Mouse (Mus musculus) macrophage (primary cell): ENCODE measurements around the gene Ubxn11. TPM values are rescaled to one million over a fixed set of nuclear protein-coding genes. Genes with fewer than 3 reads are reported as not detected.

Source experiments
- H3K27ac ChIP-seq: fragments of 350-480 bp; formaldehyde crosslinking; 2 replicates; pipeline ENCODE4 v1.9.0; 2021
- H3K36me3 ChIP-seq: fragments of 350-480 bp; formaldehyde crosslinking; 2 replicates; pipeline ENCODE4 v1.9.0; 2021; ENCODE audit errors: inconsistent target
- H3K4me3 ChIP-seq: fragments of 350-480 bp; formaldehyde crosslinking; 2 replicates; pipeline ENCODE4 v1.9.0; 2021; ENCODE audit errors: inconsistent target
- H3K79me2 ChIP-seq: fragments of 350-480 bp; formaldehyde crosslinking; 2 replicates; pipeline ENCODE4 v1.9.0; 2021; ENCODE audit errors: inconsistent target
- WGBS: methylation state at CpG from one replicate; pipeline ENCODE4 v1.1.7; 2026; ENCODE audit warnings: inconsistent platforms; ENCODE audit not compliant: missing documents; 5-methylcytosine and 5-hydroxymethylcytosine counted together
- polyA plus RNA-seq: library from polyadenylated mRNA; stranded (reverse); fragments of 250-400 nt; gene quantifications from 3 replicates; pipeline ENCODE4 v1.2.4, GENCODE M21; 2018; ENCODE audit warnings: inconsistent platforms

The Ubxn11 gene
- polyA plus RNA-seq, 1 experiment from 2014 or later: 1.0 TPM

DNA sequence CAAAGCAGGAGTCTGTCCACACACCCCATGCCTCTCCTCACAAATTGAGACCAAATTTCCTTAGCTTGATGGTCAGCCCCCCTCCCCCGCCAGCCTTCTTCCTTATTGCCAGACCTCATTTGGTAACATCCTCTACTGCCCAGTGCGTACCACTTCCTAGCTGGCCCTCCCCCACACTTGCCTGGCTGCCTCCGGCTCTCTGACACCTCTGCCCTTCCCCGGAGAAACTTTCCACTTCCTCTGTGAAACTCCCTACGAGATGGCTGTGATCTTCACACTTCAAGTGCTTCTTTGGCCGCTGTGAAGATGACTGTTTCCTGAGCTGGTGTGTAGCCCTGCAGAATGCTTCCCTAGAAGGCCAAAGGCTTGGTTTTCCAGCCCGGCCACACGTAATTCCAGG lies 3.7 kb upstream of the Ubxn11 start:
- H3K4me3 ChIP-seq: no peak overlapping the region
- H3K27ac ChIP-seq: peak overlapping the region; percentile 95
- H3K79me2 ChIP-seq: peaks cover 13% of the 10 kb centered on the region
- 5% methylated on average over 8 of the region's 8 CpGs for WGBS
- H3K36me3 ChIP-seq: no peaks in the 10 kb centered on the region; the same call in 1 of the 2 replicates

- WGBS: 96% methylated on average over 4 of the region's 4 CpGs
- no peak overlapping the region for H3K27ac ChIP-seq
- H3K79me2 ChIP-seq: no peaks in the 10 kb centered on the region
- no peaks in the 10 kb centered on the region for H3K36me3 ChIP-seq
- no peak overlapping the region for H3K4me3 ChIP-seq
Measured at GRCm38 (mm10) chr4:134100245-134100644, 2.1 kb upstream of the Ubxn11 start.

- WGBS: 13% methylated on average over 21 of the region's 21 CpGs
- Histone ChIP-seq H3K4me3 (peak overlapping the region; percentile 41), H3K27ac (no peak overlapping the region), H3K79me2 (no peaks in the 10 kb centered on the region), H3K36me3 (no peaks in the 10 kb centered on the region)
Measured at GRCm38 (mm10) chr4:134102742-134103119, 361 bp downstream of the Ubxn11 start.

DNA sequence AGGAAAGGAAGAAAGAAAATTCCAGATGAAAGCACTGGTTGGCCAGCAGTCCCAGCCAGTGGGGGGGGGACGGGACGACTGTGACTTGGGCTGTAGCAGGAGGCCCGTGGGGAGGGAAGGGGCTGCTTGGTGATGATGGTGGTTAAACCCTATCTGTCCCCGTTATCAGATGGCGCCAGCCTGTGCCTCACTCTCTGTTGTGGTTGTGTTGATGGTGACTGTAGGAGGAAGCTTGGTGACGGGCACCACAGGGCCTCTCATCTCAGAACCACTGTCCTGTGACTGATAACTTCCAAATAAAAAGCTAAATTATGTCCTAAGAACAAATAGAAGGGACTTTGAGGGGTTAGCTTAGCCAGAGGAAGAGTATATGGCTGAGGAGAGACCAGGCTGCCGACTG lies 3.7 kb downstream of the Ubxn11 start:
- H3K79me2 ChIP-seq: no peaks in the 10 kb centered on the region
- no peak overlapping the region for H3K27ac ChIP-seq
- H3K36me3 ChIP-seq: no peaks in the 10 kb centered on the region
- no peak overlapping the region for H3K4me3 ChIP-seq
- WGBS: 45% methylated on average over 7 of the region's 7 CpGs

- Histone ChIP-seq H3K79me2 (no peaks in the 10 kb centered on the region), H3K4me3 (no peak overlapping the region), H3K27ac (no peak overlapping the region), H3K36me3 (no peaks in the 10 kb centered on the region)
- WGBS: 70% methylated on average over 7 of the region's 7 CpGs
Measured at GRCm38 (mm10) chr4:134107730-134108129, 5.4 kb downstream of the Ubxn11 start.

DNA sequence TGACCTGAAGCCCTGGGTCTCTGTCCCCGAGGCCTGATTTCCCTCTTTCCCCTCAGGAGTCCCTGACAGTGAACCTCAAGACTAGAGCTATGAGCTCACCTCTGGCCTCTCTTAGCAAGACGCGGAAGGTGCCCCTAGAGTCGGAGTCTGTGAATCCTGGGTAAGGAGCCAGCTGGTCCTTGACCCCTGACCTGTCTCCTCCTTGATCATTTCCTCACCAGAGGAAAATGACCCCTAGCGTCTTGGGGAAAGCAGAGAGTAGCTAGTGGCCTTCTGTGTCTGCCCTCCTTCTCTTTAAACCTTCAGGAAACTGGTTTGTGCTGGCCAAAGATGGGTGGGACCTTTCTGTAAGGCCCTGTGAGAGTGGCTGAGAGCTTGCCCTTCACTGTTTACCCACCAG lies 5.8 kb downstream of the Ubxn11 start:
- no peak overlapping the region for H3K27ac ChIP-seq
- H3K79me2 ChIP-seq: no peaks in the 10 kb centered on the region
- no peaks in the 10 kb centered on the region for H3K36me3 ChIP-seq
- WGBS: 80% methylated on average over 5 of the region's 5 CpGs
- no peak overlapping the region for H3K4me3 ChIP-seq

- Histone ChIP-seq H3K36me3 (no peaks in the 10 kb centered on the region), H3K79me2 (no peaks in the 10 kb centered on the region), H3K4me3 (no peak overlapping the region), H3K27ac (no peak overlapping the region)
- WGBS: 46% methylated on average over 3 of the region's 3 CpGs
Measured at GRCm38 (mm10) chr4:134110653-134111052, 8.3 kb downstream of the Ubxn11 start.

- H3K79me2 ChIP-seq: no peaks in the 10 kb centered on the region
- H3K27ac ChIP-seq: no peak overlapping the region
- H3K36me3 ChIP-seq: no peaks in the 10 kb centered on the region
- H3K4me3 ChIP-seq: no peak overlapping the region
- 95% methylated on average over 5 of the region's 6 CpGs for WGBS
Measured at GRCm38 (mm10) chr4:134112403-134112802, 10.0 kb downstream of the Ubxn11 start.

- WGBS: 72% methylated on average over 10 of the region's 10 CpGs
- H3K36me3 ChIP-seq: no peaks in the 10 kb centered on the region
- no peak overlapping the region for H3K4me3 ChIP-seq
- H3K79me2 ChIP-seq: no peaks in the 10 kb centered on the region
- H3K27ac ChIP-seq: no peak overlapping the region
Measured at GRCm38 (mm10) chr4:134113356-134113994, 11.1 kb downstream of the Ubxn11 start.

GRCm38 (mm10) chr4:134114038-134114437 lies 11.7 kb downstream of the Ubxn11 start:
- Histone ChIP-seq H3K4me3 (no peak overlapping the region), H3K36me3 (no peaks in the 10 kb centered on the region), H3K27ac (no peak overlapping the region), H3K79me2 (no peaks in the 10 kb centered on the region)
- 95% methylated on average over 4 of the region's 4 CpGs for WGBS

- H3K4me3 ChIP-seq: no peak overlapping the region
- no peaks in the 10 kb centered on the region for H3K79me2 ChIP-seq
- no peaks in the 10 kb centered on the region for H3K36me3 ChIP-seq
- WGBS: 94% methylated on average over 16 of the region's 16 CpGs
- no peak overlapping the region for H3K27ac ChIP-seq
Measured at GRCm38 (mm10) chr4:134115215-134116144, 13.1 kb downstream of the Ubxn11 start.

DNA sequence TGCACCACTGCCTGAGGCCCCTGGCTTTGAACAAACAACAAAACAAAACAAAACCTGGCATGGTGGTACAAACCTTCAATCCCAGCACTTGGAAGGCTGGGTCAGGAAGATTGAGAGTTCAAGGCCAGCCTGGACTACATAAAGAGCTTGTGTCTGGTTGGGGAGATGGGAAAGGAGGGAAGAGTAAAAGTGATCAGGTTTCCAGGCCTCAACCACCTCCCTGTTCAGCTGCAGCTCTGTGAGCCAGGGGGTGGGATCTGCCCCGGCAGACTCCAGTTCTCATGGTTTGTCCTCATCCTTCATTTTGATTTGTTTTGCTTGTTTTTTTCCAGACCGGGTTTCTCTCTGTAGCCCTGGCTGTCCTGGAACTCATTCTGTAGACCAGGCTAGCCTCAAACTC lies 14.1 kb downstream of the Ubxn11 start:
- Histone ChIP-seq H3K27ac (peak overlapping the region; percentile 75), H3K79me2 (no peaks in the 10 kb centered on the region), H3K4me3 (no peak overlapping the region), H3K36me3 (no peaks in the 10 kb centered on the region)
- WGBS: 17% methylated on average over 2 of the region's 2 CpGs

DNA sequence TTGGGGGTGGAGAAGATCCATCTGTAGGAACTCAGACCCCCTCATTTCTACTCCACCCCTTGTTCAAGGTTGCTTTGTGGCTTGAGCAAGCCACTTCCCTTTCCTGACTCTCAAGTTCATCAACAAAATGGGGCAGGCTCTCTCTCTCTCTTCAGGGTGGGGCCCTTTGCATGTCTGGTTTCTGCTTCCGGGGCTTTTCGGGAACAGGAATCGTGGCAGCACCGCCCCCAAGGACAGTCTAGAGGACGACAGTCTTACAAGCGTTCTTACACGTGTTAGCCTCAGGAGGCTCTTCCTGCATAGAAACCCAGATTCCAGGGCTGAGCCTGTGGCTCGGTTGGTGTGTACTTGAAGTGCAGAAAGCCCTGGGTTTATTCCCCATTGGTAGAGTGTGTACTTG lies 14.6 kb downstream of the Ubxn11 start:
- WGBS: 0% methylated on average over 8 of the region's 8 CpGs
- H3K27ac ChIP-seq: peak overlapping the region; percentile 75
- H3K4me3 ChIP-seq: no peak overlapping the region
- H3K36me3 ChIP-seq: no peaks in the 10 kb centered on the region
- no peaks in the 10 kb centered on the region for H3K79me2 ChIP-seq

DNA sequence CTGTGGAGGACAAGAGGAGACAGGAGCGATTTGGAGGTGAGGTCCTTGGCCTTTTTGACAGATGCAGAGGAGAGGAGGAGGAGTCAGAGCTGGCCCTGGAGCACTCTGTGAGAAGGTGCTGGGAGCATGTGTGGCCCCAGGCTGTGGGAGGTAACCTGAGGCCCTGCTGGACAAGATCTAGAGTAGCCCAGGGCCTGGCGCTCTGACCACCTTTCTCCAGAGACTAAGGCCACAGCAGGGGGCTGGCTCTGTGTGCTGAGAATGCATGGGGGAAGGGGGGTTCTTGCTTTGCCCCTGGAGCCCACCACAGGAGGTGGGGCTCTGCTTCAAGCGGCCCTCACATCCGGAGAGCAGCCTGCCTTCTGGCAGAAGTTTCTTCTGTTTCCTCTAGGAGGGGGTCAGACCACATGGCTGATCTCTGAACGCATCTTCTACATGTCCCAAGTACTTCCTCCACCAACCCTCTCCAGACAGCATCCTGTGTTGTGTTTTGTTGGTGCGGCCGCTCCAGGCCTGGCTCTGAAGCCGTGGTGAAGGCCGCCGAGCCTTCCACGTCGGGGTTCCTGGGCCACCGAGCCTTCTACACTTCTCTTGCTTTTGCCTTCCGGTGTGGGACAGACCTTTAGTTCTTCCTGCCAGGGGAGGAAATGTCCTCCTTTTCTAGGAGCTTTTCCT lies 15.9 kb downstream of the Ubxn11 start:
- Histone ChIP-seq H3K79me2 (no peaks in the 10 kb centered on the region), H3K4me3 (no peak overlapping the region), H3K36me3 (no peaks in the 10 kb centered on the region), H3K27ac (peak overlapping the region; percentile 75)
- 35% methylated on average over 7 of the region's 14 CpGs for WGBS

DNA sequence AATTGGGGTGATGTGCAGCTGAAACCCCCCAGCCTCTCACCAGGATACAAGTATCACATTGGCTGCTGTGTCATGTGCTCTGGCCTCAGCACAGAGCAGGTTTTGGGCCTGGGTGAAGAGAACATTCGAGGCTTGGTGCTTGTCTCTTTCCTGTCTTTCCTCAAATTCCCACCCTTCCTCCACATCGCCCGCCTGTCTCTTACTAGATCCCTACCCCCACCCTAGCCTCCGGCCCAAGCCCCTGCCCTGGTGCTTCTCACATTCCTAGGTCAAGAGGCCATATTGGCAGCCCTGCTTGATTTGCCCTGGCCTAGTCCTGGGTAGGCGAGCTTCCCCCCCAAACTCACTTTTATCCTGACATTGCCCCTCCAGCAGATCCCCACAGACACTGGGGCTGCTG lies 16.7 kb downstream of the Ubxn11 start:
- H3K4me3 ChIP-seq: no peak overlapping the region
- no peaks in the 10 kb centered on the region for H3K36me3 ChIP-seq
- 92% methylated on average over 5 of the region's 5 CpGs for WGBS
- H3K79me2 ChIP-seq: no peaks in the 10 kb centered on the region
- H3K27ac ChIP-seq: peak overlapping the region; percentile 75
